Mouse (Mus musculus) naive thymus-derived CD4-positive, alpha-beta T cell, adult 5 months (primary cell): ENCODE measurements around the gene Synrg. TPM values are rescaled to one million over a fixed set of nuclear protein-coding genes. Genes with fewer than 3 reads are reported as not detected.

ENCODE experiments used
- polyA plus RNA-seq: library from polyadenylated mRNA; unstranded; fragments of 100-300 nt; shearing (Covaris generic); gene quantifications from one replicate; pipeline ENCODE4 v1.2.1, GENCODE M21; 2017

Synrg gene
- 46.5 TPM for polyA plus RNA-seq

GRCm38 (mm10) chr11:83963991-83964921, at the start of gene Synrg:
Gene Synrg (plus strand): TSS chr11:83964428.

GRCm38 (mm10) chr11:83941950-83942840, 22.0 kb upstream of the Synrg start, which contains the start of gene Ddx52:
Gene Ddx52 (plus strand): TSS chr11:83942062.

GRCm38 (mm10) chr11:84069034-84069370, 104.8 kb downstream of the Synrg start, which contains the start of gene Dusp14:
Gene Dusp14 (minus strand): TSS chr11:84069261.

Other genes with a start within 250 kb of the Synrg start
- not detected for gene Wfdc21, start 217.5 kb upstream of the Synrg start, polyA plus RNA-seq
- 32.1 TPM for gene Heatr6, start 210.7 kb upstream of the Synrg start, polyA plus RNA-seq
- gene Hnf1b, start 114.4 kb upstream of the Synrg start, polyA plus RNA-seq = not detected
- gene Ddx52, start 22.4 kb upstream of the Synrg start, polyA plus RNA-seq = 63.1 TPM
- gene Dusp14, start 104.8 kb downstream of the Synrg start, polyA plus RNA-seq = not detected
- 8.0 TPM for gene Tada2a, start 165.2 kb downstream of the Synrg start, polyA plus RNA-seq
- 9.4 TPM for gene Acaca, start 165.2 kb downstream of the Synrg start, polyA plus RNA-seq
- not detected for gene Gm11437, start 203.0 kb downstream of the Synrg start, polyA plus RNA-seq